Mouse (Mus musculus) v-Abl transformed pro-B cells (cell line): Measurements from ENCODE around the gene Ccl26.

Experiments used
- in situ Hi-C, 2 experiments: fragments of 400-800 bp; cut with MboI; formaldehyde crosslinking; loops; one replicate each; pipeline ENCODE4 v1.15.1; 2025; ENCODE audit not compliant: unreplicated experiment in 2 of 2

The Ccl26 gene

DNA sequence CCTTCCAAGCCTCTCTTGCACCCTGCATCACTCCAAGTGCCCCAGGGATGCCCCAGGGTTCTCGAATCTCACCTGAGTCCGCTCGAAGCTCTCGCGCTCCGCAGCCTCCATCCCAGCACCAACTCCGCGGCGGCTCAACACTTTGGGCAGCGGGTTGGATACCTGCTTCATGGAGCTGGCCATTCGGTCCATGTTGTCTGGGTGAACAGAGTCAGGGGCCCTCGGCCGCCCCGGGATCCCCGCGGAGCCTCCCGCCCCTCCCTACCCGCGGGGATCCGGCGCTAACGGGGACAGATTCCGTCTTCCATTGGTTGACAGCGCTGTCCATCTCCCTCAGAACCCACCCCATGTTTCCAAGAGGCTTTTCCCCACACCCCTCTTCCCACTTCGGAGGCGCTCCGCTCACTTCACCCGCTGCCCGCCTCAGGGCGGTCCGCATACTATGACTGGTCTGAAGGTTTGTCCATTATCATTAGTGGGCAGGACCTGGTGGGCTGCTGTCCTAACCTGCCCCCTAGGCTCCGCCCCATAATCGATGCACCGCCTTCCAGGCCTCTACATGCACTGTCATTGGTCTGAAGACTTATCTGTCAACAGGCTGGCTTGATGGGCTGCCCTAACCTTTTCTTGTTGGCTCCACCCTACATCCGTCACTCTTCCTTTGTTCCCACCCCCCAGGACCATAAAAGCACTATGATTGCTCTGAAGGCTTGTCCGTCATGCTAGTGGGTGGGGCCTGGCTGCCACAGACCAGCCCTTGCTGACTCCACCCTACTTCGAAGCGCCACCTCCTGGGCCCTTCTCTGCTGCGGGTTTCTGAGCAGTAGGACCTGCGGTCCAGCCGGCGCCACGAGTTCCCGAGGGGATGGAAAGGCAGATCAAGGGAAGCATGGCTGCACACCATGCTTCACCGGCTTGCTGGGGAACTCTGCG is 18.2 kb downstream of the Ccl26 start, which contains the start of gene Hip1:
TSS of gene Hip1 (minus strand) at position 256 of the 933 bp plus-strand sequence.
- in situ Hi-C loops, result loop anchor here in 1 of 2 experiments (5.0 kb wide), 2 partner anchors 72 to 222 kb away; no protein-coding TSS in a partner anchor

DNA sequence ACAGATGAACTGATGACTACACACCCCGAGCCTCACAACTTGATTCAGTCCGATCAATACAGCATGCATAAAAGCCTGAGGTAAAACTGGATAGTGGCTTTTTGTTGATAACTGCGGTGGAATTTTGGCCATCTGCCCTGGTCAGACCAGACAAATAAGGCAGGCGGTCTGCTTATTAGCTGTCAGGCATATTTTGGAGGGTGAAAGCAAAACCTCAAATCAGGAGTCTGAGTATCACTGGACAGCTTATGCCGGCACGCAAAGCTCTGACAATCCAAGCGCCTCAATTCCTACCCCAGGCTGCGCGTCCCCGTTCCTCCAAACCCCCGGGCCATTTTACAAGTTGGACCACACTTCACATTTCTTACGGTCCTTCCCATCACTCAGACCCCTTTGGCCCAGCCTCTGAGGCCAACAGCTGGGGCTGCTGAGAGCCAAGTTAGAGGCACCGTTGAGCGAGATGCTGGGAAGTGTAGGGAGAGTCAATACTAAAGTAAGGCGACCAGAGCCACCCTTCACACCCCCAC is 19.3 kb downstream of the Ccl26 start:
- in situ Hi-C loops, result no loop called here

DNA sequence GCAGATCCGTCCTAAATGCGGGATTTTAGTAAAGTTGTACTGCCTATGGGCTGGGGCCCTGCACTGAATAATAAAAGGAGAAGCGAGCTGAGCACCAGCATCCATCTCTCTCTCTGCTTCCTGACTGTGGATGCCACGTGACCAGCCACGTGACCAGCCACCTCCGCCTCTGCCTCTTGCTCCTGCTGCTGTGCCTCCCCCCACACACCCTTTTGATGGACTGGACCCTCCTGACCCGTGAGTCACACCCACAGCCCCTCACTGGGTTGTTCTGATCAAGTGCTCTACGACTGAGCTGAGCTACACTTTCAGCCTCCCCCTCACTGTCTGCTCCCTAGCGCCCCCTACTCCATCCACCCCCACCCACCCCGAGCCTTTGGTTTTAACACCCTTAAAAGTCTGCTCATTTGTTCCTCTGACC is 25.6 kb downstream of the Ccl26 start:
- in situ Hi-C loops, result loop anchor here in 1 of 2 experiments (5.0 kb wide), 1 partner anchor 51 kb away; no protein-coding TSS in a partner anchor

DNA sequence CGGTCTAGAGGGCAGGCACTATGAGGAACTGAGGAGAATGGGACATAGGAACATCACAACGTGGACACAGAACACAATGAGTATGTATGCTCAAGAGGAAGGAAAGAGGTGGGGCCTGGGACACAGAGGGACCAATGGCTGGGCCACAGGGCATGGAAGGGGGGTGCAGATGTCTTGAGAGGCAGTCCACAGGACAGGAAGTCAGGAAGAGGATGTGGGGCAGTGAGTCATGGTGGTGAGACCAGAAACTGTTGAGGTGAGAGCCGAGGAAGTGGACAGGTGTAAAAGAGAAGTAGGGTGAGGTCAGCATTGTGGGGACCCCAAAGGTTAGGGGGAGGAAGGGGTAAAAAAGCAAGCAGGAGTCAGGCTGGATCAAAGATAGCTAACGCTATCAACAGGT is 26.0 kb downstream of the Ccl26 start:
- in situ Hi-C loops, result loop anchor here in 1 of 2 experiments (5.0 kb wide), 1 partner anchor 50 kb away; no protein-coding TSS in a partner anchor

DNA sequence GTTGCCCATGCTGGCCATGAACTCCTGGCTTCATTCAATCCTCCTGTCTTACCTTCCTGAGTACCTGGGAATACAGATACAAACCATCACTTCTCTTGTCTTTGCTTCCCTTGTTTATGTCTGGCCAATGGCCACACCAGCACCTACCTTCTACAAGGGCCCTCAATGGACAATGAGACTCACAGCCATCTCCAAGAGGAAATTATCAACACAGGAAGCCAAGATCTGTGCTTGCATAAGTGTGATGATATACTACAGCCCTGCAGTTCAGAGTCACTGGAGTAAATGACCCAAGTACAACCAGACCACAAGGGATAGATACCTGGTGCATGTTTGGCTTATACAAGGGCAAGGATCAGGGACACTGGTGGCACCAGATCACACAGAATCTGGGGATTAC is 27.5 kb downstream of the Ccl26 start:
- in situ Hi-C loops, result loop anchor here in 1 of 2 experiments (5.0 kb wide), 1 partner anchor 49 kb away; no protein-coding TSS in a partner anchor

DNA sequence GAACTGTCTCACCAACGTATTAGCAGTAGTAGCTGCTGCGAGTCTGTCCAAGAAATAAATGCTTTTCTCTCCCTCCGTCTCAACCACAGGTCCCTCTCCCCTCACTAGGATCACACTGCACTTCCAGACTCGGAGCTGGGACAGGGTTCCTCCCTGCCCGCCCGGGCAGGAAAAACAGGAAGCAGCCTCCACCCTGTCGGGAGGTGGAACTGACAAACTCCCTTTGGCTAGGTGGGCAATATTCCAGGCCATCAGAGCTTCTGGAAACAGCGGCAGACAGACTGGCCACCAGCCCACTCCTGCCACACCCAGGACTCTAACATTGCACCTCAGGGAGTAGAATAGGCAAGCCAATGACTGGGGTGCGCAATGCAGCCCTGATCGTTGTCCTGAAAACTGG is 29.9 kb downstream of the Ccl26 start:
- in situ Hi-C loops, result no loop called here

DNA sequence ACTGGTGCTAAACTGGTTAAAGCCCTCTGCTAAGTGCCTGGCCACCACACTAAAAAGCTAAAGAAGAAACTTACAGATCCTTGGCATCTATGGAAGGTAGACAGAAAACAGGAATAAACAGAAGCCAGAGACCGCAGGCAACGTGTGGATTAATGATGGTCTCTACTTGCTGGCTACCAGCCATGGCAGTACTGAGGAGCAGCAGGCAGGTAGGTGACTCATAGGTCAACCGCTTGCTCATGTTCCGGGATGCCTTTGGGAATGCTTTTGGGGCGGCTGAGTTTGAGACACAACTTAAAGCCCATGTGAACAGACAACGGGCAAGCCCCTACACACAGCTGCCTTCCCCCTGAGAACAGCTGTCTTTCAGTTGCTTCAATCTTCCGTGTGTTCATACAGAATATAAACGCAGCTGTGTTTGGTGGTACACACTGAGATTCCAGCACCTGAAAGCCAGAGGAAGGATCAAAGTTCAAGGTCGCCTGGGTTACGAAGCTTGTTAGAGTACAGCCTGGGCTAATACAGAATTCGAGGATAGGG is 32.0 kb downstream of the Ccl26 start:
- in situ Hi-C loops, result no loop called here

DNA sequence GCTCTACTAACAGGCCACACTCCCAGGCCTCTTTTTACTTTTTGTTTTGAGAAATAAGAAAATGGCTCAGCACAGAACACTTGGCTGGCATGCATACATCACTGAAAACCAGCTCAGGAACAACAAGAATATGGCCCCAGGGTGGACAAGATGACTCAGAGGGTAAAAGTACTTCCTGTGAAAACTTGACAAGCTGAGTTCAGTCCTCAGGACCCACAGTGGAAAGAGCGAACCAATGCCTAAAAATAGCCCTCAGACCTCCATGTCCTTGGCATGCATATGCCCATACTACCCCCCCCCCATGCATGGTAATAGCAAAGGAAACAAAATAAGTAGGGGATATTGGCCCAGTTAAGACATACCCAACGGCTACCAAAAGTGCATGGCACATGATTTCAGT is 33.4 kb downstream of the Ccl26 start:
- in situ Hi-C loops, result no loop called here

DNA sequence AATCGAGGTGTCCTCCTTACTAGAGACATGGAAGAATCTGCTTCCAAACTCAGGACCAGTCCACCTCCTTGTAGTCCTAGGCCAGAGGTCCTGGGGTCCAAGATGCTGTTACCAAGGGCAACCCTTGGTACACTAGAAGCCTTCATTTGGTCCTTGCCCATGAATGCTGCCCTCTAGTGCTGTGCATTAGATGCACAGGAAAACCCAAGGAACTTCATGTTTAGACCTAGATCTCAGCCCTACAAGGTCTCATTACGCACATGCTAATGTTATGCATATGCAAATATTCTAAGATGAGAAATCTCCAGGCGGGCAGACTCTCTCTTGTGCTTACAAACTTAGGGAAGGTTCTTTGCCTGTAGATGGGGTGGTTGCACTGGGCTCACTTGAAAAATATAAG is 34.1 kb downstream of the Ccl26 start:
- in situ Hi-C loops, result no loop called here

DNA sequence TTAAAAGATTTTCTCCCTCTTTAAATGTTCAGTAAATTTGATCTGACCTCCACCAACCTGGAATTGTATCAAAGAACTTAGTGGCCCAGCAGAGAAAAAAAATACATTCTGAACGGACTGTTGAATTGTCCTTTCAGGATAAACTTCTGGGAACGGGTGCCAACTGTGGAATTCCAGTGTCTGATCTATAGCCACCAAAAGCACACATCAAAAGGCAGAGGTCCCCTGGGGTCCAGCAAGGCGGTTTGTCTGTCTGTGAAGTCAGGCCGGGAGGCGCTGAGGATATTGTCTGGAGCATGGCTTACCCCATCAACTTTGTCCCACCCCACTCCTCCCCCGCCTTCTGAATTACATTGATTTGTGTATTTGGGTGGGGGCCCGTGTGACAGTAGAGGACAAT is 35.4 kb downstream of the Ccl26 start:
- in situ Hi-C loops, result no loop called here

DNA sequence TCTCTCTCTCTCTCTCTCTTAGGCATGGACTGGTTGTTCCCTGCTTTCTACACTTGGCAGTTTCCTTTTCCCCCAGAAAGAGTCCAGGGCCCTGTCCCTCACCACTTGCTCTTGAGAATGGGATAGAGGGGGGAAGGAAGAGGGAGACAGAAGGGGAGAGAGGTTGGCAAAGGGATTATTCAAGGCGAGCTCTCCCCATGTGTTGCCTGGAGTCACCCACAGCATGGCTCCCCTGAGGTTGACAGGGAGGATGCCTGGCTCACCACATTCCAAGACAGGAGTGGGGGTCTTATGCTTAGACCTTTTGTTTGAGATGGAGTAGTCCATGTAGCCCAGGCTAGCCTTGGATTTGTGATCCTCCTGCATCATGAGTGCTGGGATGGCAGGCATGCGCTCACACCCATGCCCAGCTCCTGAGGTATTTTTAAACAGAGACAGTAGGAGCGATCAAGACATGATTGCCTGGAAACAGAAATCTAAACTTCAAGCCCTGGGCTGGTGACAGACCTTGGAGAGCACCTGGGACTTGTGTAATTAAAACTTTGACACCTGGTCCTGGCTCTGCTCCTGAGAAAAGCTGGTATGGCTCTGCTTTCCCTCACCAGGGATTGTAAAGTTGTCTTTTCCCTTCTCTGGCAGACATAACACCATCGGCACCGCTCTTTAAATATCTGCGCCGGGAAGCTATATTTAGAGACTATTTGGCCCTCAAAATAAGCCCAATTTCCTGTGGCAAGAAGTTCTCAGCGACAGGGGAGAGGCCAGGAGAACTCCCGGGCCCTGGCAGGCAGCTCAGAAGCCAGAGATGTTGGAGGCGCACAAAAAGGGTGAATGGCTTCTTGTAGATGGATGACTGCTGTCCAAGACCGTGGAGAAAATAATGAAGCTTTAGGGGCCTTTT is 38.5 kb downstream of the Ccl26 start:
- in situ Hi-C loops, result no loop called here

DNA sequence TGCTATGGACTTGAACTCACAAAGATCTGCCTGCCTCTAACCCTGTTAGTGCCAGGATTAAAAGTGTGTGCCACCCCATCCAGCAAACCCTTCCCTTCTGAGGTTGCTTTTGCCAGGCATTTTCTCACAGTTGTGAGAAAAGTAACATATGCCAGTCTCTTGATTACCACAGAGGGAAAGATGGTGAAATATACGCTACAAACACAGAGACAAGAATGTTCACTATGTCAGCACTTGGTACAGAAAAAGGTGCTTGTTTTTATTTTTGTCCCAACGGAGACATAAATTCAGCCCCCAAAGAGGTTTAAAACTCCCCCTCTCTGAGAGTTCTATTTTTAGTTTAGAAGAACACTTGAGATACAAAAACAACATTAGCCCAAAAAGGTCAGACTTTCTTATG is 39.3 kb downstream of the Ccl26 start:
- in situ Hi-C loops, result no loop called here

DNA sequence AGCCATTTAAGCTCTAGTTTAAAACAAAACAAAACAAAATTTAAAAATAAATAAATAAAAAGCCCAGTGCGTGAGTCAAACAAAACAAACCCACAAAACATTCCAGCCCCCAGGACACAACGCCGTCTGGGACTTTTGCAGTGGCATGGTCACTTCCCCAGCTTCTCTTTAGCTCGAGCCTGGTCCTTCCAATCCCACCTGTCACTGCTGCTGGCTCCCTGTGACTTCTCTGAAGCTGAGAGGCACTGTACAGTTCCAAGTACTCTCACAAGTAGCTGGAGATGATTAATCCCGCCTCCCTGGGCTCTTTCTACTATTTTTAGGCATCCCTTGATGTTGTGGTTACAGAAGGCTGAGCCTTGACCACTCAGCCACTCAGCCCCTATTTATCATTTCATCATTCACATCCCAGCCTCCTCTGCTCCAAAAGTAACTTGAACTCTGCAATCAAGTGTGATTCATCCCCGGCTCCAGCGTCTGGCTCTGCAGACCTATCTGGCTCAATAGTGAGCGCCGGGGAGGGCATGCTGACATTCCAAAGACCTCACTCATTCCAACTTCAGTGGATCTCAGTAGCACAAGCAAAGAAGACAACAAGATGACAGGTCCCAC is 41.2 kb downstream of the Ccl26 start:
- in situ Hi-C loops, result no loop called here

DNA sequence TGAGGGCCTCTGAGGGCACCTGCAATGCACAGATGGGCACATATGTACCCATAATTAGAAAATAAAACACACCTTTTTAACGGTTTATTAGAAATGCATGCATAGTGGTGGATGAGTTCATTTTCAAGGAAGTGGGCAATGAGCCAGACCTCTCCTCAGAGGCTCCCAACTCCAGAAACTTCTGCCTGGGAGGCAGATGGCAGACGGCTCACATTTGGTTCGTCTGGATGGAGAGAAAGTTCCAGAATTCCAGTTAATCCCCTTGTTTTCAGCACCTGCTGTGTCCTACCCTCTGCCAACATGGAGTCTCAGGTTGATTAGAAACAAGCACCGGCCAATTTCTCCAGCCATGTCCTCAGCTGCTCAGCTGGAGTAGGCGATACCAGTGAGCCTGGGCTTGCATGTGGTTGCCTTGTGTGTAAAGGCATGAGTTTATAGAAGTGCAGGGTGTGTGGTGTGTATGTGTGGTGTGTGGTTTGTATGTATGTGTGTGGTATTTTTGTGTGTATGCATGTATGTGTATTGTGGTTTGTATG is 46.0 kb downstream of the Ccl26 start:
- in situ Hi-C loops, result no loop called here

DNA sequence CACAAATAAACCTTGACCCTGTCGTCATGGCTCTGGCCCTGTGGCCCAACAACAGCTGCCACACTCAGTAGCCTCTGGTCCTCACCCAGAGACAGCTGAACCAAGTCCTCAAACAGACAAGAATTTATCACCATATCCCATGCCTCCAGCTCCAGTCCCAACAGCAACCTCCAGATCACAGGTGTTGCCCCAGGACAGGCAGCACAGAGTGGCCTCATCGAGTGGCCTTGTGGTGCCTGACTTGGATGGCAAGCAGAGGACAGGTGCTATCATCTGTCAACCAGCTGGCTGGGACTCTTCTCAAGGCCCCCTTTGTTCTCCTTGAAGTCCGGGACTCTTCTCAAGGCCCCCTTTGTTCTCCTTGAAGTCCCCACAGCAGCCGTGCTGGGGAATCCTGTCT is 50.2 kb downstream of the Ccl26 start:
- in situ Hi-C loops, result no loop called here

DNA sequence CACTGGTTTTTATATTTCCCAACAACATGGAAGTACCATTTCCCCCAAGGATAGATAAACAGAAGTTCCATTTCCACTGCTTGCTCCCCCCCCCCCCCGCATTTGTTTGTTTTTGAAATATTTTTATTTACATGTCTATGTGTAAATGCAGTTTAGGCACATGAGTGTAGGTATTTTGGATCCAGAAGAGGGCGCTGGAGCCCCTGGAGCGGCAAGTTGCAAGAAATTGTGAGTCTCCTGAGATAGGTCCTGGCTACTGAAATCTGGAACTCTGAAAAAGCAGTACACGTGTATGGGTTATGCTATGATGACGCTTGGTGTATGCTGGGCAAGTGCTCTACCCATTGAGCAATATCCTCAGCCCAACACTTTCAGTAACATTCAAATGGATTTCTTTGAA is 52.3 kb downstream of the Ccl26 start:
- in situ Hi-C loops, result no loop called here
